Mouse (Mus musculus): ENCODE measurements around the gene Gm4763.
"Not testable (repeated sequence)": the region's sequence is repeated elsewhere in the genome, so short reads cannot be mapped to it uniquely, and the experiment has no call there.

The Gm4763 gene

DNA sequence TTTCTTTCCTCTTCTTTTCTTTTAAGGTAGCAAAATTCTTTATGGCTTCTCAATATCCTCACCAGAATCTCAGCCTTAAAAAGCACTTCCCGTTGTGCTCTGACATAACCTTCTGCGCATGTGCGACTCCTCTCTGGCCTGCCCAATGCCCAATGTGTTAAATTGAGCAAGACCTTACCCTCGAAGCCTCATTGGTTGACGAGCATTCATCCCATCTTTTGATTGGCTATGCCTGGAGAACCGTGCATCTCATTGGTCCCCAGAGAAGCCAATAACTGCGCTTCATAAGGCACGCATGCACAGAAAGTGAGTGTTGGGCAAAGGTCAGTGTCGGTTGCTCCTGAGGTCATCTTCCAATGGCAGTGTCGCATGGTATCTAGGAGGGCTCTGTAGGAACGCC is at the start of gene Gm4763:
Gene Gm4763, minus strand, starts transcription at position 101 of the 400 bp plus-strand sequence.
- in situ Hi-C loops (cut with MboI): not testable (repeated sequence)

DNA sequence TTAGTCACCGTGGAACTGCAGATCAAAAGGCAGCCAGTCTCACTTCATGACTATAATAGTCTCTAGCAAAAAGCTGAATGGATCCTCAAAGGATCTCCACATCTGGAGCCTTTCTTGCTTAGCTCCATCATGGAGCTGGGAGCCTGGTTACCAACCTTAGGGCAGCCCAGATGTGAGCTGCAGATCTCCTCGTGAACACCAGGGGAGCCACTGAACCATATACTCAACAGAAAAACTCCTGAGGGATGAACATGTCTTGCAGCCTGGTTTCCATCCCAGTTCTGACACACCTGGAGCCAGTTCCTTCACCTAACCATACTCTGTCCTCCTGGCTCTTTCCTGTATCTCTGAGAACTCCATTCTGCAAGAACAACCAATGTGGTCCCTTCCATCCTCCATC is 49.4 kb upstream of the Gm4763 start:
- in situ Hi-C loops (cut with MboI): no loop called here

GRCm38 (mm10) chr7:24773942-24774535 is 47.3 kb upstream of the Gm4763 start:
- in situ Hi-C loops (cut with MboI): no loop called here

DNA sequence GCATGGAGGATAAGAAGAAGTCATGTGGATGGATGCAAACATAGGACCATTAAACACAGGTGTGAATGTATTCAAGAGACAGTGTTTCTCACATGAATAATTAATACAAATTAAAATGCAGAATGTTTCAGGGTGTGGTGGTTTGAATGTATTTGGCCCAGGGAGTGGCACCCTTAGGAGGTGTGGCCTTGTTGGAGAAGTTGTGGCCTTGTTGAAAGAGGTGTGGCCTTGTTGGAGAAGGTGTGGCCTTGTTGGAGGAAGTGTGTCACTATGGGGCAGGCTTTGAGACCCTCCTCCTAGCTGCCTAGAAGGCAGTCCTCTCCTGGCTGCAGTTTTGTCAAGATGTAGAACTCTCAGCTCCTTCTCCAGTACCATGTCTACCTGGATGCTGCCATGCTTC is 44.7 kb upstream of the Gm4763 start:
- in situ Hi-C loops (cut with MboI): no loop called here

DNA sequence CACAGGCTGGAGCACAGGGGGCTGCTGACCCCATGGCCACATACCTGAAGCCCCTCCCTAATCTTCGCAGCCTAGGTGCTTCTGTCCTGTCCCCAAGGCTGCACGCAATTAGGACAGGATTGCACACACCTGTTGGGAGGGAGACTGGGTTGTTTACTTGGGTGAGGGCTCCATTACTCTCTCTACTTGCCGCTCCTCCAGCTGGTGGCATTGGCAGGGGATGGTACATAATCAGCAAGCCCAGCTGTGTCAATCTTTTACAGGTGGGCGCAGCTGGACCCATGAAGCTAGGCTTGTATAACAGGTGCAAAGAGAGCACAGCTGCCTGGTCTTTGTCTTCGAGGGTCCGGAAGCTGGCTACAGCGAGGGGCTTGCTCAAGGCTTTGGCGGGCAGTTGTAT is 35.9 kb upstream of the Gm4763 start:
- in situ Hi-C loops (cut with MboI): no loop called here

GRCm38 (mm10) chr7:24761161-24761560 is 34.5 kb upstream of the Gm4763 start:
- in situ Hi-C loops (cut with MboI): no loop called here

DNA sequence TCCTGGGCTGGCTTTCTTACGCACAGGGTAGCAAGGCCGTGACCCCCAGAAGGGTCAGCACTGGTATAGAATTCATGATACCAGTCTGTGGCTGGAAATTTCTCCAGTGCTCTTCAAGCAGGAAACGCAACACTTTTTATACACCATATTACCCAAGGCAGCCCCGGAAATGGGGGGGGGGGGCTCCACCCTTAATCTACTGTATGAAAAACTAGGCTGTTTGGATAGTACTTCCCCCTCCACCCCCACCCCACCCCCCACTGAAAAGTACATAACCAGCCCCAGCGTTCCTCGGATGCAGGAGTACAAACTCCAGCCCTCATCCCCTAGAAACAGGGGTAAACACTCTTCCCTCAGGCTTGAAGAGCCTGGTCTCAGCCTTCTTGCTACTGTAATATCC is 33.5 kb upstream of the Gm4763 start, which contains the start of gene Cd177:
Gene Cd177, minus strand, starts transcription at position 101 of the 400 bp plus-strand sequence.
- in situ Hi-C loops (cut with MboI): no loop called here

DNA sequence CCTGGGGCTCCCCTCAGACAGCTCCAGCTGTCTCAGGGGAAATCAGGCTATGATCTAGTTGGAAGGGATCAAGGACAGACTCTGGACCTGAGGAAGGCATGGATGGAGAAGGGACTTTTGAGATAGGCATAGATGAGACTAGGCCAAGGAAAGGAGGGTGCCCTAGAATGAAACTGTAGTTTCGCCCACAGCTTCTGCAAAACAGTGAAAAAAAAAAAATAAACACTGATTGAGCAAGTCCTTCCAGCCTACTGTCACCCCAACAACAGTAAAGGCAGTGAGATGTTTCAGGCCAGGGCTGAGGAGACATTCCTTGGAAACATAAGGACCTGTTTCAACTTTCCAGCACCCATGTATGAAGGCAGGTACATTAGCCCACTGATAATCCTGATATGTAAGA is 31.8 kb upstream of the Gm4763 start:
- in situ Hi-C loops (cut with MboI): no loop called here

GRCm38 (mm10) chr7:24753476-24753875 is 26.8 kb upstream of the Gm4763 start:
- in situ Hi-C loops (cut with MboI): no loop called here

- in situ Hi-C loops (cut with MboI): no loop called here
Observed at GRCm38 (mm10) chr7:24751610-24752009, 24.9 kb upstream of the Gm4763 start.

DNA sequence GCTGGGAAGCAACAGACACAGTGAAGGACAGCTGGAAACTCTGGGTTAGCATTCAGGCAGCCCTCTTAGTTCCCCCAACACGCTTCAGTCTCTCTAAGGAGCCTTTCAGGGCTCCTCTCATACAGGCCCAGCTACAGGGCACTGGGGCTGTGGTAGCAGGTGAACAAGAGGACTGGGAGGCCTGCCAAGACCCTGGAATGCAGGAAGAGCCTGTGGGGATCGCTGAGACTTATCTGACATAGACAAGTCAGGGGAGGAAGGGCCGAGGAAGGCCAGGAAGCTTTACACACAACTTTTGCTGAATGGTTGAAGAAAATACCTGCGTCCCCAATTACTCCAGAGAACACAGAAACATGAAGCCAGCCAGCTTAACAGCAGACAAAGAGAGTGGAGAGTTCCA is 24.0 kb upstream of the Gm4763 start:
- in situ Hi-C loops (cut with MboI): no loop called here

- in situ Hi-C loops (cut with MboI): no loop called here
Observed at GRCm38 (mm10) chr7:24735970-24736670, 9.4 kb upstream of the Gm4763 start.

DNA sequence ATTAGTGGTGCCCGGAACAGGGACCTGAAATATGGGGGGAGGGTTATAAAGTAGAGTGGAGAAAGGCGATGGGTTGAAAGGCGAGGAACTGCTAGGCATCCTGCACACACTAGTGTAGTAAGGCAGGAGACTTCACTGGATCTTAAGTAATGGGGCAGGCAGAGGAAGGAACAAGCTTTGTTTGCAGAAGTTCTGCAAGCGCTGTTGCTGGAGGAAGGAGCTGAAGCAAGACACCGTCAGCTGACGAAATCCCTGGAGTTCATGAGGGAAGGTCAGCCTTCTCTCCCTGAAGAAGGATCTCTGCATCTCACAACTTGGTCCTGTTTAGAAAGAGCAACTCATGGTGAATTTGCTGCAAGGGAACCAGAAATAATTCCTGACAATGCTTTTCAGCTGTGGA is 11.7 kb downstream of the Gm4763 start:
- in situ Hi-C loops (cut with MboI): no loop called here

DNA sequence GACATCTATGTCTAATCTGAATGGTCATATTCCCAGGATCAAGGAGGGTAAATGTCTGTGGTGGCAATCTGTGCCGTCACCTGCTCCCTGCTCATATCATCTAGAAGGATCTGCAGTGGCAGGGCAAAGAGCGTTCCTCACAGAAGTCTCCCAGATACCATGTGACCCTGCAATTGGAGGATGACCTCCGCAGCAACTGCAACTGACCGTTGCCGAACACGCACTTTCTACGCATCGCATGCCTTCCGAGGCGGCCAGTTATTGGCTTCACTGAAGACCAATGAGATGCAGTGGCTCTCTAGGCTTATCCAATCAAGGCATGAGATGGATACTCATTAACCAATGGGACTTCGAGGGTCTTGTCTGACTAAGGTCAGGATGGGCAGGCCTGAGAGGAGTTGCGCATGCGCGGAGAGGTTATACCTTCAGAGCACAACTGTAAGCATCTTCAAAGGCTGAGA is 17.8 kb downstream of the Gm4763 start, which contains the start of gene BC049730:
Gene BC049730, plus strand, starts transcription at position 411 of the 461 bp plus-strand sequence.
- in situ Hi-C loops (cut with MboI): no loop called here

- in situ Hi-C loops (cut with MboI): not testable (repeated sequence)
Observed at GRCm38 (mm10) chr7:24702841-24703240, 23.9 kb downstream of the Gm4763 start.

- in situ Hi-C loops (cut with MboI): not testable (repeated sequence)
Observed at GRCm38 (mm10) chr7:24697891-24698290, 28.8 kb downstream of the Gm4763 start.

- in situ Hi-C loops (cut with MboI): not testable (repeated sequence)
Observed at GRCm38 (mm10) chr7:24692693-24693092, 34.0 kb downstream of the Gm4763 start.

GRCm38 (mm10) chr7:24687519-24687918 is 39.2 kb downstream of the Gm4763 start:
- in situ Hi-C loops (cut with MboI): not testable (repeated sequence)

DNA sequence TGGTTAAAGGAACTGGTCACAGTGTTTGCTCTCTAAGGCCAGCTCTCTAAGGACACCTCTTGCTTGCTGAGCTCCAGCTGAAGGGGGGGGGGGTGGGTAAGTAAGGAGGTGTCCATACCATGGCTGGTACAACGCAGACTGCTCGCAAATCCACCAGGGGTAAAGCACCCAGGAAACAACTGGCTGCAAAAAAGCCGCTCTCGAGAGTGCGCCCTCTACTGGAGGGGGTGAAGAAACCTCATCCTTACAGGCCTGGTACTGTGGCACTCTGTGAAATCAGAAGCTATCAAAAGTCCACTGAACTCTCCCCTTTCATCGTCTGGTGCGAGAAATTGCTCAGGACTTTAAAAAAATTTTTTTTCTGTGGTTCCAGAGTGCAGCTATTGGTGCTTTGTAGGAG is 42.6 kb downstream of the Gm4763 start:
- in situ Hi-C loops (cut with MboI): not testable (repeated sequence)

- in situ Hi-C loops (cut with MboI): no loop called here
Observed at GRCm38 (mm10) chr7:24676575-24676974, 50.1 kb downstream of the Gm4763 start, which contains the start of gene Tex101. TSS of gene Tex101 (minus strand) at chr7:24676675.

DNA sequence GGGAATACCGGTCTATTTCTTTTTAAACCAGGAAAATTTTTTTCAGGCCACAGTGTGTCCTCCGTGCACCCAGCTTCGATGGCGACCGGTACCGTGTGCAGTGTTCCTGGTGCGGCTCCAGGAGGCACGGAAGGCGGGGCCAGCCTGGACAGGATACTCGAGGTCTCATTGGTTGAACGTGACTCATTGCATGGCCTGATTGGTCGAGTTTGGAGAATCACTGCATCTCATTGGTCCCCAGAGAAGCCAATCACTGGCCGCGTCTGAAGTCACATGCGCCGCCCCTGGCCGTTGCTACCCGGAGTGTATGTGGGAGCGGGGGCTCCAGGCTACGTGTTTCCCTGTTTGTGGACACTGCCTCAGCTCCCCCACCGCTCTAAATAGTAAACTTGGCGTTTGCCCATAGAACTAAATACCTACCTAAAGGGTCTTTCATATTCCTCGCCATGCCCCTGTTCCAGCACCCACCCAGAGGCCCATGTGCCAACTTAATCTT is 54.7 kb downstream of the Gm4763 start:
- in situ Hi-C loops (cut with MboI): no loop called here
